Mouse (Mus musculus) hindbrain, embryonic 12.5 days (tissue): ENCODE measurements at regions not wholly inside any gene's neighbourhood (a gene's known extent, or its start where the extent isn't known, plus 50 kb on each side); places are given as distances from the start of the nearest gene placed in this dataset.
A peak's percentile ranks its signal among the peaks of the same experiment; 100 is the strongest.

Experiments used
- ATAC-seq: fragments of 200-750 bp; cut with Nextera tagmentation; 2 replicates; pipeline ENCODE4 v1.8.0; 2017; ENCODE audit warnings: moderate TSS enrichment; ENCODE audit not compliant: low FRiP score
- H3K27ac ChIP-seq: fragments of 300-500 bp; sonication (generic); 2 replicates; pipeline ENCODE4 v1.5.1; 2016; ENCODE audit warnings: mild to moderate bottlenecking
- H3K27me3 ChIP-seq: fragments of 300-500 bp; sonication (generic); 2 replicates; pipeline ENCODE4 v1.6.1; 2016; ENCODE audit warnings: mild to moderate bottlenecking
- H3K36me3 ChIP-seq: fragments of 300-500 bp; sonication (generic); 2 replicates; pipeline ENCODE4 v1.6.1; 2016; ENCODE audit warnings: mild to moderate bottlenecking
- H3K4me1 ChIP-seq: fragments of 300-500 bp; sonication (generic); 2 replicates; pipeline ENCODE4 v1.6.1; 2016
- H3K4me2 ChIP-seq: fragments of 300-500 bp; sonication (generic); replicated peaks from 2 replicates; pipeline ENCODE4 v1.6.1; 2016; ENCODE audit warnings: mild to moderate bottlenecking
- H3K4me3 ChIP-seq: fragments of 300-500 bp; sonication (generic); 2 replicates; pipeline ENCODE4 v1.5.1; 2016; ENCODE audit warnings: mild to moderate bottlenecking
- H3K9ac ChIP-seq: fragments of 300-500 bp; sonication (generic); 2 replicates; pipeline ENCODE4 v1.6.1; 2016; ENCODE audit warnings: mild to moderate bottlenecking, moderate library complexity
- H3K9me3 ChIP-seq: fragments of 300-500 bp; sonication (generic); replicated peaks from 2 replicates; pipeline ENCODE4 v1.6.1; 2016; ENCODE audit warnings: mild to moderate bottlenecking
- WGBS: fragments of 180-500 bp; shearing (Covaris S2); methylation state at CpG from one replicate; pipeline ENCODE4 v1.1.7; 2016; 5-methylcytosine and 5-hydroxymethylcytosine counted together

GRCm38 (mm10) chr12:52389552-52389951 is 114.2 kb upstream of the Arhgap5 start:
- peaks cover 8% of the 10 kb centered on the region; the same call in 1 of the 2 replicates for H3K4me1 ChIP-seq
- no peak overlapping the region for H3K9ac ChIP-seq
- no peak overlapping the region for H3K4me3 ChIP-seq
- H3K9me3 ChIP-seq: 0 out of 2 replicates have a peak, but pooled peaks cover 4% of the 10 kb centered on the region
- no peaks in the 10 kb centered on the region for H3K27me3 ChIP-seq
- no peak overlapping the region for H3K27ac ChIP-seq
- ATAC-seq: peak; percentile 38; the same call in 1 of the 2 replicates
- no peaks in the 10 kb centered on the region for H3K36me3 ChIP-seq
- WGBS: 48% methylated on average over 5 of the region's 5 CpGs
- no peak overlapping the region for H3K4me2 ChIP-seq

DNA sequence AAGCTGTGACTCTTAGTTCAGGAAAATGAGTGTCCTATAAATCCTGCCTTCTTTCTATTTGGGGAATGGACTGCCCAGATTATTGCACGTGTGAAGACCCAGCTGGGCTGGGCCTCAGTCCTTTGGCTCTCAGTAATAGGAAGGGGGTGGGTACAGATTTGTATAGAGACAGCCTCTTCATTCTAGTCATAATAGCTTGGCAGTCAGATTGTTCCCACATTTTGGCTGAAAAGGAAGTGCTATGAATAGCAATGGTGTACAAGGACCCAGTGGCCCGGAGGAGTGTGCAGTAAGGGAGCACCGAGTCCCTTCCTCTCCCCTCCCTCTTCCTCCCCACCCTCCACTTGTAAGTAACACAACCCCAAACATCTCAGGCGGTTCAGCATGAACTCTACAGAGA is 113.5 kb upstream of the Arhgap5 start:
- Histone ChIP-seq H3K9ac (no peak overlapping the region), H3K4me3 (no peak overlapping the region), H3K9me3 (0 out of 2 replicates have a peak, but pooled peaks cover 4% of the 10 kb centered on the region), H3K4me2 (no peak overlapping the region), H3K36me3 (no peaks in the 10 kb centered on the region), H3K27ac (no peak overlapping the region), H3K27me3 (no peaks in the 10 kb centered on the region), H3K4me1 (peaks cover 13% of the 10 kb centered on the region)
- WGBS: 52% methylated on average over 4 of the region's 4 CpGs
- ATAC-seq: peak; percentile 33; the same call in 1 of the 2 replicates

DNA sequence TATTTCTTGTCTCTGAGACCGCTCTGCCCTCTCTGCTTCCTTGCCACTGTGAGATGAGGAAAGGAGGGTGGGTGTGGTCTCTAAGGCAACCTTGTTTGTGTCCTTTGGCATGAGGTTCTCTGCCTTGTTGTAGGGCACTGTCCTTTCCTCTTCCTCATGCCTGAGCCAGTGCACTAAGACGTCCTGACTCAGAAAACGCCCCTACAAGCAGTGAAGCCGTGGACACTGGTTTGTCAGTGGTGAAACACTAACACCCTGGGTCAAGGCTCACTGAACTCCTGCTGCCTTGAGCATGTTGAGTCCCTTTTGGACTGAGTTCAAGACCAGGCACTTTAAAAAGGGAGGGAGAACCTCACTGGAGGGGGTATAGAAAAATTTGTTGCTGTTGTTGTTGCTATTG is 111.1 kb upstream of the Arhgap5 start:
- H3K27ac ChIP-seq: no peak overlapping the region
- no peak overlapping the region for H3K9ac ChIP-seq
- 75% methylated on average over 4 of the region's 4 CpGs for WGBS
- H3K4me2 ChIP-seq: no peak overlapping the region
- H3K36me3 ChIP-seq: no peaks in the 10 kb centered on the region
- peaks cover 21% of the 10 kb centered on the region for H3K4me1 ChIP-seq
- ATAC-seq: no peak
- H3K27me3 ChIP-seq: no peaks in the 10 kb centered on the region
- H3K4me3 ChIP-seq: no peak overlapping the region
- 0 out of 2 replicates have a peak, but pooled peaks cover 4% of the 10 kb centered on the region for H3K9me3 ChIP-seq

DNA sequence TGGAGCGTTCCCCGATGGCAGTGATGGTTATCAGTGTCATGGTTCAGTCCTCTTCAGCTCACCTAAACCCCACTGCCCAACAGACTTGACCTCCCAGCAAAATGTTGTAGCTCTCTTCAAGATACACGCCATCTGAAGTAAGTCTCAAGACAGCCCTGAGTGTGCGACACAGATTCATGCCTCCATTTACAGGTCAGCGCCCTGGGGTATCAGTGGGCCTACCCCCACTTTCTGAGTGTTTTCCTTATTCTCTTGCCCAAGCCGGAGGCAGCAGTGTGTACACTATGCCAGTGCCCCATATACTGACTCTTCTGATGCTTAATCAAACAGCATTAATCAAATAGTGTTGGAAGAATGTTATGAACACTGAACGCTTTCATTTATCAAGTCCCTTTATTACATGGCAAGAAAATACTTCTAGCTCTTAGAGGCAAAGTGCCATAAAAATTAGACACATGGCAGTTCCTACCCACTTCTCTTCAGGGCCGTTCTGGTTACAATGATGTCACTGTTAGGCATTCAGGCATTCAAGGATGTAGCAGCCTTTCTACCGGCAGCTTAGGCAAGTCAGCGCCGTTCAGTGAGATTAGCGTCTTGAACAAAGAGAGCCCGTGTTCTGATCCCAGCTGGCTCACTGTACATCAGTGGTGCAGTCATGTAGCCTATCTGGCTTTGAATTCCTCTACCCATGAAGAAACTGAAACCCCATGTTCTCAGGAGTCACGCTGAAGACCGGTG is 109.6 kb upstream of the Arhgap5 start:
- Histone ChIP-seq H3K27me3 (no peaks in the 10 kb centered on the region), H3K4me3 (no peak overlapping the region), H3K9ac (no peak overlapping the region), H3K4me1 (peaks cover 22% of the 10 kb centered on the region), H3K4me2 (no peak overlapping the region), H3K27ac (no peak overlapping the region), H3K36me3 (no peaks in the 10 kb centered on the region), H3K9me3 (no peaks in the 10 kb centered on the region)
- WGBS: 75% methylated on average over 15 of the region's 15 CpGs
- peak; percentile 26; the same call in 1 of the 2 replicates for ATAC-seq

DNA sequence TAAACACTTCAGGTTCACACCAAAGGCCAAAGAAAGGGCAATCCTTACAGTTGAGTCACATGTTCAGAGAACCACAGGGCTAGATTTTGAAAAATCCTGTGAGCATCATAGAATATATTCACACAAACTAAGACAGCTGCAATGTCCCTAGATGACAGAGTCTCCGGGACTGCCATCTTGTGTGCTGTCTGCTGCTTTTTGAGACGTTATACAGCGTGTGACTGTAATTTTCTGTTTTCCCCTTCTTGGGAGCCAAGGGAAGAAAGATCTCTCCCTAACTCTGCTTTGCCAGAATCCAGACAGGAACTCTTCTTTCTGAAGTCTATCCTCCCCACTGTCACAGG is 109.1 kb upstream of the Arhgap5 start:
- H3K27ac ChIP-seq: no peak overlapping the region
- H3K36me3 ChIP-seq: no peaks in the 10 kb centered on the region
- WGBS: 91% methylated on average over 3 of the region's 3 CpGs
- H3K4me3 ChIP-seq: no peak overlapping the region
- H3K27me3 ChIP-seq: no peaks in the 10 kb centered on the region
- no peaks in the 10 kb centered on the region for H3K9me3 ChIP-seq
- H3K4me1 ChIP-seq: peaks cover 22% of the 10 kb centered on the region
- H3K4me2 ChIP-seq: no peak overlapping the region
- H3K9ac ChIP-seq: no peak overlapping the region
- ATAC-seq: no peak

DNA sequence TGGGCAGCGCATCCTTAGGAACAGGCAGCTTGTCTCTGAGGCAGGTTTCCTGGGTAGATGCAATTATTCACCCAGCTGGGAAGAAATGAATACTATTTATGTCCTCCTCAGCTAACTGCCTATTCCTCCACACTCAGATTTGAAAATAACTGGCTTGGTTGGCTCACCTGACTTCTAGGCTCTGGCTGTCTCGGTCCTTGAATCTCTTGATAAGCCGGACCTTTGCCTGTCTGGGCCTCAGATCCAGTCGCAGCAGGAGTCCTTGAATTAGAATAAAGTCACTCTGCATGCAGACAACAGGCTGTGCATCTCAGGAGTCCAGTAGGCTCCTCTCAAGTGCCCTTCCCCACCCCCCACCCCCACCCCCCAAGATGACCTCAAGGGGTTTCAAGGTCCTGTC is 108.7 kb upstream of the Arhgap5 start:
- H3K27ac ChIP-seq: no peak overlapping the region
- 51% methylated on average over 4 of the region's 4 CpGs for WGBS
- no peak overlapping the region for H3K9ac ChIP-seq
- H3K4me1 ChIP-seq: peaks cover 21% of the 10 kb centered on the region
- no peak overlapping the region for H3K4me3 ChIP-seq
- no peak overlapping the region for H3K4me2 ChIP-seq
- H3K27me3 ChIP-seq: no peaks in the 10 kb centered on the region
- no peaks in the 10 kb centered on the region for H3K9me3 ChIP-seq
- no peak for ATAC-seq
- no peaks in the 10 kb centered on the region for H3K36me3 ChIP-seq

DNA sequence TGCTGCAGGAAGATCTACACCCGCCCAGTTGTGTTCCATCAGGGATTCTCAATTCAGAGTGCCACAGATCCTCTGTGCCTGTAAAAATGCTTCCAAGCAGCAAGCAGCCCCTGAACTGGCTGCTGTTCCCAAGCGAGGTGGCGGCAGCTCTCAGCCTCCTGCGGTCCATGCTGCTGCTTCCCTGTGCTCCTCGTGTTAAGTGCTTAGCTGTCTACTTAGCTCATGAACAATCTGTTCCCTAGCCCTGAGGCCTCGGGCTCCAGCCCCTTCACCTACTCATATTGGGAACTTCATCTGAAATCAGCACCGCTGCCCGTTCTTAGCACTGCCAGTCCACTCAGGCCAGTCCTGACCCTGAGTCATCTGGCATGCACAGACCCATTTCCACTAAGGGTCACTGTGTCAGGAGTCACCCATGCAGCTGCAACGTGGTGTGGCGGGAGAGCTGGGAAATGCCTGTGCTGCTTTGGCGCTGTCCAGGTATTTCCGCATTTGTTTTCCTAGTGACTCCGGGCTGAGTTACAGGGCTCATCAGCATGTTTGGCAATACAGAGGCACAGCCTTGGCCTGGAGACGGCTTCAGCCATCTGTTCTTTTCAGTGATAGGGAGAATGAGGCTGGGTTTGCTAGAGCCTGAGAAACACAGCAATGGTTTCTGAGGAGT is 107.5 kb upstream of the Arhgap5 start:
- no peak overlapping the region for H3K27ac ChIP-seq
- 58% methylated on average over 14 of the region's 14 CpGs for WGBS
- H3K9ac ChIP-seq: no peak overlapping the region
- no peaks in the 10 kb centered on the region for H3K27me3 ChIP-seq
- no peak overlapping the region for H3K4me2 ChIP-seq
- H3K36me3 ChIP-seq: no peaks in the 10 kb centered on the region
- H3K4me1 ChIP-seq: peaks cover 16% of the 10 kb centered on the region
- ATAC-seq: no peak
- no peak overlapping the region for H3K4me3 ChIP-seq
- no peaks in the 10 kb centered on the region for H3K9me3 ChIP-seq

- no peak overlapping the region for H3K9ac ChIP-seq
- no peaks in the 10 kb centered on the region for H3K36me3 ChIP-seq
- no peak overlapping the region for H3K4me3 ChIP-seq
- no peak for ATAC-seq
- no peaks in the 10 kb centered on the region for H3K9me3 ChIP-seq
- H3K27me3 ChIP-seq: no peaks in the 10 kb centered on the region
- H3K4me2 ChIP-seq: no peak overlapping the region
- H3K4me1 ChIP-seq: peaks cover 16% of the 10 kb centered on the region
- no peak overlapping the region for H3K27ac ChIP-seq
- WGBS: 58% methylated on average over 2 of the region's 2 CpGs
These were observed 105.9 kb upstream of the Arhgap5 start for GRCm38 (mm10) chr12:52397718-52398510.

DNA sequence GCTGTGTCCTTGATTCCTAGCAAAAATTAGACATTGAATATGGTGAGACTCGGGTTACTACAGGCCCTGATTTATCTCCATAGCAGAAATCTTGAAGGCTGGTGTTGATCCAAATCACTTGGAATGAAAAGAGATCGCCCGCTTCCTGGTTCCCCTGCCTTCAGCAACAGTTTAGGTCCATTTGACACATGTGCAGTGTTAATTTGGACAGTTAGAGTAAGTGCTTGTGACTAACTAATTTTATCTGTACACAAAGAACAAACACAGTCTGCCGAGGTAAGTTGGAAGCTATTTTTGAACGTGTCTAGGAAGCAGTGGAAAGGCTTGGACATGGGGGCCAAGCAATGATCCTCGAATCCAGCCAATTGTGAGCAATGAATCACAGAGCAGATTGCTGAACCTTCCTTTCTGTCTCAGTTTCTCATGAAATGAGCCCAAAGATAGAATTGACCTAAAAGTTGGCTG is 105.2 kb upstream of the Arhgap5 start:
- Histone ChIP-seq H3K4me2 (no peak overlapping the region), H3K9ac (no peak overlapping the region), H3K27ac (no peak overlapping the region), H3K4me3 (no peak overlapping the region), H3K36me3 (no peaks in the 10 kb centered on the region), H3K27me3 (no peaks in the 10 kb centered on the region), H3K9me3 (no peaks in the 10 kb centered on the region), H3K4me1 (peaks cover 16% of the 10 kb centered on the region)
- no peak for ATAC-seq
- 82% methylated on average over 6 of the region's 6 CpGs for WGBS

- Histone ChIP-seq H3K36me3 (no peaks in the 10 kb centered on the region), H3K4me1 (peaks cover 13% of the 10 kb centered on the region), H3K27ac (no peak overlapping the region), H3K4me2 (no peak overlapping the region), H3K9ac (no peak overlapping the region), H3K9me3 (no peaks in the 10 kb centered on the region), H3K27me3 (no peaks in the 10 kb centered on the region), H3K4me3 (no peak overlapping the region)
- 87% methylated on average over 3 of the region's 3 CpGs for WGBS
- no peak for ATAC-seq
These were observed 103.7 kb upstream of the Arhgap5 start for GRCm38 (mm10) chr12:52400099-52400498.

DNA sequence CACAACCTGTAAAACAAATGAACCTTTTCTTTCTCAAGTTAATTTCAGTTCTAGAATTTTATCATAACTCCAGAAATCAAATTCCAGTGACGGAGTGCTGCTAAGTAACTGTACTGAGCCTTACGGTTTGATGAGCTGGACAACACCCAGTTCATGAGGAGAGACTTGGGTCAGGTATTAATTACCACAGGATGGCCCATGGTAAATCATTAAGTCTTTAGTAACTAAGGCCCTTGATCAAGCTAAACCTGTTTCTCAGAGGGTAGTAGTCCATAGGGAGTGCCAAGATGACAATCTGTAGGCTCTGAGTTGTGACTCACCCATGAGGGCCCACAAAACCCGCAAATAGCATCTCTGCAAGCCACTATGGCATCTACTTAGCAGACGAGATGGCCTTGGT is 101.1 kb upstream of the Arhgap5 start:
- Histone ChIP-seq H3K9ac (no peak overlapping the region), H3K4me3 (no peak overlapping the region), H3K27me3 (no peaks in the 10 kb centered on the region), H3K27ac (no peak overlapping the region), H3K4me2 (no peak overlapping the region), H3K4me1 (0 out of 2 replicates have a peak, but pooled peaks cover under 1% of the 10 kb centered on the region), H3K9me3 (no peaks in the 10 kb centered on the region), H3K36me3 (no peaks in the 10 kb centered on the region)
- WGBS: 95% methylated on average over 4 of the region's 4 CpGs
- no peak for ATAC-seq

DNA sequence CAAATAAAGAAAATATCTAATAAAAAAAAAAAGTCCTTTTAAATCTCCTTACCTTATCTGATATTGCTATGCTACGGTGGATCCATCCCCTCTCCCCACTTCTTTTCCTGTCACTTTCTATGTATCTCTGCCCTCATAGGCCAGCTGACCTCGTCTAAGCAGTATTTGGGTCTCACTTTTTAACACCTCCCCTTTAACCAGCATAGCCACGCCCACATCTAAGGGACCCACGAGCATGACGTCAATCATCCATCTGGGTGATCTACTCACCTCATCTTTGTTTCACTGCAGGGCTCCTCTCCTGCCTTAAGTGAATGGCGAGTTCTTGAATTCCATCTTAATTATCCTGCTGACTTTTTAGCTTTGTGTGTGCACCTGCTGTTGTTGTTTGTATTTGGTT is 97.4 kb upstream of the Arhgap5 start:
- H3K36me3 ChIP-seq: no peaks in the 10 kb centered on the region
- H3K27me3 ChIP-seq: no peaks in the 10 kb centered on the region
- 74% methylated on average over 6 of the region's 6 CpGs for WGBS
- ATAC-seq: no peak
- no peak overlapping the region for H3K27ac ChIP-seq
- H3K4me2 ChIP-seq: no peak overlapping the region
- H3K4me3 ChIP-seq: no peak overlapping the region
- H3K9ac ChIP-seq: no peak overlapping the region
- H3K4me1 ChIP-seq: no peaks in the 10 kb centered on the region
- H3K9me3 ChIP-seq: no peaks in the 10 kb centered on the region
